Mouse (Mus musculus) heart, embryonic 15.5 days (tissue): ENCODE measurements around the gene Gapdh. TPM values are rescaled to one million over a fixed set of nuclear protein-coding genes. Genes with fewer than 3 reads are reported as not detected.
"Not testable (repeated sequence)": the region's sequence is repeated elsewhere in the genome, so short reads cannot be mapped to it uniquely, and the experiment has no call there.

Experiments
- ATAC-seq: fragments of 200-750 bp; cut with Nextera tagmentation; replicated peaks from 2 replicates; pipeline ENCODE4 v1.8.0; 2017; ENCODE audit warnings: low read depth, moderate TSS enrichment; ENCODE audit not compliant: insufficient number of reproducible peaks, insufficient read depth, low FRiP score
- H3K27ac ChIP-seq: fragments of 300-500 bp; sonication (generic); 2 replicates; pipeline ENCODE4 v1.5.1; 2015; ENCODE audit warnings: mild to moderate bottlenecking, inconsistent platforms
- H3K27me3 ChIP-seq: fragments of 300-500 bp; sonication (generic); 2 replicates; pipeline ENCODE4 v1.6.1; 2015; ENCODE audit warnings: inconsistent platforms
- H3K36me3 ChIP-seq: fragments of 300-500 bp; sonication (generic); 2 replicates; pipeline ENCODE4 v1.6.1; 2015; ENCODE audit warnings: mild to moderate bottlenecking, inconsistent platforms
- H3K4me1 ChIP-seq: fragments of 300-500 bp; sonication (generic); replicated peaks from 2 replicates; pipeline ENCODE4 v1.6.1; 2015; ENCODE audit warnings: inconsistent platforms
- H3K4me2 ChIP-seq: fragments of 300-500 bp; sonication (generic); 2 replicates; pipeline ENCODE4 v1.6.1; 2015; ENCODE audit warnings: inconsistent platforms, mild to moderate bottlenecking, moderate library complexity
- H3K4me3 ChIP-seq: fragments of 300-500 bp; sonication (generic); 2 replicates; pipeline ENCODE4 v1.5.1; 2015; ENCODE audit warnings: mild to moderate bottlenecking, inconsistent platforms
- H3K9ac ChIP-seq: fragments of 300-500 bp; sonication (generic); 2 replicates; pipeline ENCODE4 v1.6.1; 2015; ENCODE audit warnings: mild to moderate bottlenecking, inconsistent platforms
- H3K9me3 ChIP-seq: fragments of 300-500 bp; sonication (generic); replicated peaks from 2 replicates; pipeline ENCODE4 v1.6.1; 2016; ENCODE audit warnings: inconsistent platforms
- WGBS: fragments of 180-500 bp; shearing (Covaris S2); methylation state at CpG from one replicate; pipeline ENCODE4 v1.1.7; 2015; ENCODE audit warnings: mixed read lengths; 5-methylcytosine and 5-hydroxymethylcytosine counted together
- polyA plus RNA-seq: library from polyadenylated mRNA; unstranded; fragments of >200 nt; fragmentation: Nextera tagmentation; extraction: Ambion mirVana; gene quantifications from 2 replicates; pipeline ENCODE4 v1.2.1, GENCODE M21; 2015

The Gapdh gene
- polyA plus RNA-seq, 1 experiment from 2014 or later = 4,210 TPM

- WGBS = 16% methylated on average over 10 of the region's 10 CpGs
- H3K4me3 ChIP-seq = peak overlapping the region; percentile 94
- H3K27me3 ChIP-seq = no peaks in the 10 kb centered on the region
- ATAC-seq = peak; percentile 68
- H3K27ac ChIP-seq = peak overlapping the region; percentile 97
- H3K9me3 ChIP-seq = no peaks in the 10 kb centered on the region
- H3K4me1 ChIP-seq = peaks cover 36% of the 10 kb centered on the region
- H3K36me3 ChIP-seq = peaks cover 52% of the 10 kb centered on the region
- peak overlapping the region; percentile 69 for H3K9ac ChIP-seq
- peak overlapping the region; percentile 77 for H3K4me2 ChIP-seq
Measured at GRCm38 (mm10) chr6:125166861-125167650, 789 bp upstream of the Gapdh start.

- peak overlapping the region; percentile 77 for H3K4me2 ChIP-seq
- WGBS = under 1% methylated on average over 35 of the region's 36 CpGs
- no peaks in the 10 kb centered on the region for H3K9me3 ChIP-seq
- peak overlapping the region; percentile 97 for H3K27ac ChIP-seq
- no peaks in the 10 kb centered on the region for H3K27me3 ChIP-seq
- H3K9ac ChIP-seq = peak overlapping the region; percentile 94
- ATAC-seq = peak; percentile 86
- H3K4me3 ChIP-seq = peak overlapping the region; percentile 94
- peaks cover 50% of the 10 kb centered on the region for H3K4me1 ChIP-seq
- peaks cover 43% of the 10 kb centered on the region for H3K36me3 ChIP-seq
Measured at GRCm38 (mm10) chr6:125165328-125165891, 857 bp downstream of the Gapdh start.

DNA sequence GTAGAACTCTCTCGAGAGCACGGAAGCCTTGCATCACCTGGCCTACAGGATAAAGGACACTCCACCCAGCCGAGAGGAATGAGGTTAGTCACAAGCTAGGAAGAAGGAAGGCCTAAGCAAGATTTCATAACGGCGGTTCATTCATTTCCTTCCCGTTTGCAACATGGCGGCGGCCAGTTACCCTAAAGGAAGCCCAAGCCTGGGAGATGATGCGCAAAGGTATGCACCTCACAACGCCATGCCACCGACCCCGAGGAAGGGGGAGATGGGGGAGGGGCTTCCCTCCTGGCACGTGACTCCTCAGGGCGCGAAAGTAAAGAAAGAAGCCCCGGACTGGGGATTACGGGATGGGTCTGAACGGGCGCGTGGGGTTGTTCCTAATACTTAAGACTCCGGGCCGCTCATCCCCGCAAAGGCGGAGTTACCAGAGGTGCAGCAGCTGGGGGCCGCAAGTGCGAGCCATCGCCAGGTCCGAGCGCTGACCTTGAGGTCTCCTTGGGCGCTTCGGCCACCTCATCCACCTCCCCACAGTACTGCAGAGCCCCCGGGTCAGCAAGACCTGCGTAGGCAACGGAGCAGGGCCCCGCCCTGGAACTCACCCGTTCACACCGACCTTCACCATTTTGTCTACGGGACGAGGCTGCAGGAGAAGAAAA lies 1.5 kb downstream of the Gapdh start:
- H3K27me3 ChIP-seq = no peaks in the 10 kb centered on the region
- H3K27ac ChIP-seq = peak overlapping the region; percentile 97
- H3K4me1 ChIP-seq = peaks cover 56% of the 10 kb centered on the region
- peak overlapping the region; percentile 94 for H3K9ac ChIP-seq
- H3K4me2 ChIP-seq = peak overlapping the region; percentile 77
- H3K36me3 ChIP-seq = peaks cover 39% of the 10 kb centered on the region
- ATAC-seq = no peak
- peak overlapping the region; percentile 94 for H3K4me3 ChIP-seq
- WGBS = 0% methylated on average over 39 of the region's 39 CpGs
- H3K9me3 ChIP-seq = no peaks in the 10 kb centered on the region

DNA sequence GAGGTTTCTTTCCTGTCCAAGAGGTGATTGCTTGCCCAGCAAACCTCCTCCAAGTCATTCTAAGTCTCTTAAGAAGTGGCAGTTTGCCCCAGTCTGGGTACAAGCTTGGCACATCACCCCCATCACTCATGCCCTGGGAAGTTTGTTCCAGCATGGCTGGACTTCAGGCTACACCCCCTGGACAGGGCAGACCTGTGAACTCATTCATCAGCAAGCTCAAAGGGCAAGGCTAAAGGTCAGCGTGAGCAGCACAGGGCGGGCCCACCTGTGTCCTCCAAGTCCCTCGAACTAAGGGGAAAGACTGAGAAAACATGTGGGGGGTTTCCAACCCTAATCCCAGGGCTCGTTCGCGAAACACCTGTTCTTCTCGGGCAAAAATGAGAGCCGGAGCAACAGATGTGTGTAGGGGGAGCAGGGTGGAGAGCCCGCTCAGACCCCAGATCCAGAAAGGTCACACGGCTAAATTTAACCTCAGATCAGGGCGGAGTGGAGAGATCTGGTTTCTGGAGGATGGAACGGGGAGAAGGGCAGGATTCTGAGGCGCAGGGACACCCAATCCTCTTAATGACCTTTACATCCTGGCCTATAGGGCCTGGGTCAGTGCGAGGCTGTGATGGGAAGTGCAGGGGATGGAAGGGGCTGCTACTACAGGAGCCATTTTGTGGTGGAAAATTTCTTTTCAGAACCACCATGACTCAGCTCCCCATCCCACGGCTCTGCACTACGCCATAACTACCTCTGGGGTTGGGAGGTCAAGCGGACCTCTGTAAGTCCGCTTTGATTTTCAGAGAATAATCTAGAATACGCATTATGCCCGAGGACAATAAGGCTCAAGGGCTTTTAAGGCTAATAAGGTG lies 2.2 kb downstream of the Gapdh start:
- Histone ChIP-seq H3K4me3 (peak overlapping the region; percentile 94), H3K9me3 (no peaks in the 10 kb centered on the region), H3K27me3 (no peaks in the 10 kb centered on the region), H3K4me2 (peak overlapping the region; percentile 77), H3K9ac (peak overlapping the region; percentile 94), H3K4me1 (peaks cover 56% of the 10 kb centered on the region), H3K27ac (peak overlapping the region; percentile 97), H3K36me3 (peaks cover 37% of the 10 kb centered on the region)
- 4% methylated on average over 20 of the region's 20 CpGs for WGBS
- no peak for ATAC-seq

- not testable (repeated sequence) for H3K27me3 ChIP-seq, H3K9me3 ChIP-seq, ATAC-seq
- H3K27ac ChIP-seq = peak overlapping the region; percentile 85
- peak overlapping the region; percentile 77 for H3K4me2 ChIP-seq
- H3K9ac ChIP-seq = peak overlapping the region; percentile 50
- H3K36me3 ChIP-seq = peaks cover 29% of the 10 kb centered on the region
- H3K4me3 ChIP-seq = peak overlapping the region; percentile 94
- 48% methylated on average over 13 of the region's 16 CpGs for WGBS
- peaks cover 50% of the 10 kb centered on the region for H3K4me1 ChIP-seq
Measured at GRCm38 (mm10) chr6:125162615-125163305, 3.5 kb downstream of the Gapdh start.

DNA sequence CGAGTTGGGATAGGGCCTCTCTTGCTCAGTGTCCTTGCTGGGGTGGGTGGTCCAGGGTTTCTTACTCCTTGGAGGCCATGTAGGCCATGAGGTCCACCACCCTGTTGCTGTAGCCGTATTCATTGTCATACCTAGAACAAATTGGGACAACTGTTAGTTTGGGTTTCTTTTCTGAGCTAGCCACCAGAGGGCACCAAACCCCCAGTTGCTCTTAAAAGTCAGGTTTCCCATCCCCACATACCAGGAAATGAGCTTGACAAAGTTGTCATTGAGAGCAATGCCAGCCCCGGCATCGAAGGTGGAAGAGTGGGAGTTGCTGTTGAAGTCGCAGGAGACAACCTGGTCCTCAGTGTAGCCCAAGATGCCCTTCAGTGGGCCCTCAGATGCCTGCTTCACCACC lies 4.3 kb downstream of the Gapdh start:
- peaks cover 32% of the 10 kb centered on the region for H3K36me3 ChIP-seq
- H3K4me2 ChIP-seq = peak overlapping the region; percentile 77
- H3K4me1 ChIP-seq = peaks cover 42% of the 10 kb centered on the region
- H3K27me3 ChIP-seq, ATAC-seq, H3K9me3 ChIP-seq, H3K9ac ChIP-seq: not testable (repeated sequence)
- H3K27ac ChIP-seq = peak overlapping the region; percentile 85
- WGBS = 4% methylated on average over 4 of the region's 5 CpGs
- peak overlapping the region; percentile 94 for H3K4me3 ChIP-seq

DNA sequence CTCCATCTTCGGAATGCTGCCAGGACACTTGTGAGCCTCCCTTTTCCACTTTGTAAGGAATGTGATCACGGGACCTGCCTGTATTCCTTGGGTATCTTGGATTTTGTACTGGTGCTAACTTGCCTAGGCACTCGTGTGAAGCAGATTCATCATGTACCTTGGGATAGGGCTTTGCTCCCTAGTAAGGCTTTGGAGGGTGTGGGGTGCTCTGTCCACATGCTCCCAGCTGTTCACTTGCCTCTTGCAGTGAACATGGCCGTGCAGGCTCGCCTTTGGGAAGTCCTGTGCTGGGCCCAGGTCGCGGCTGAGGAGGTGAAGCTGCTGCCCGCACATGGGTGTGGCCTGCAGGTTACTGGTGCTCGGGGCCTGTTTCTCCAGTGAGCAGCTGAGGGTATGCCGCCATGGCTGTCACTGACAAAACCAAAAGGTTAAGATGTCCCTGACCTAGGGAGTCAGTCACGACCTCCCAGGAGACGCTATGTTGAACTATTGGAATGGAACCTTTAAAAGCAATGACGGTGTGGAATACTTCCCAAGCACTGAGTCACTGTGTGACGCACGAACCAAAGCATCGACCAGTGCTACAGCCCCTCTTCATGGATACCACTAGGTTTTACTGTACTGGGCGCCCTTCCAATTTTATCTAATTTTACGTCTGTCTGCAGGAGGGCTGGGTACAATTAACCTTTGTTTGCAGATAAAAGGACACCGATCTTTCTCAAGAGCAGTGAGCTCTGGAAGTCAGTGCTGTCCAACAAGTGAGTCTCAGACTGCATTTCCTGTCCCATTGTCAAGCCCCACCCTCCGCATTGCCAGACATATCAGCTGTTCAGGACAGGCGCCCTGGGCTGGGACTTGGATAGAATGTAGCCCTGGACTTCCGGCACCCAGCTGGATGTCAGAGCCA lies 5.2 kb downstream of the Gapdh start:
- H3K27ac ChIP-seq = peak overlapping the region; percentile 85
- H3K9ac ChIP-seq = peak overlapping the region; percentile 19
- no peak; the same call in 1 of the 2 replicates for ATAC-seq
- peak overlapping the region; percentile 77 for H3K4me2 ChIP-seq
- H3K27me3 ChIP-seq = no peaks in the 10 kb centered on the region
- H3K36me3 ChIP-seq = peaks cover 32% of the 10 kb centered on the region
- 14% methylated on average over 22 of the region's 22 CpGs for WGBS
- H3K4me1 ChIP-seq = peaks cover 39% of the 10 kb centered on the region
- no peaks in the 10 kb centered on the region for H3K9me3 ChIP-seq
- H3K4me3 ChIP-seq = peak overlapping the region; percentile 94

DNA sequence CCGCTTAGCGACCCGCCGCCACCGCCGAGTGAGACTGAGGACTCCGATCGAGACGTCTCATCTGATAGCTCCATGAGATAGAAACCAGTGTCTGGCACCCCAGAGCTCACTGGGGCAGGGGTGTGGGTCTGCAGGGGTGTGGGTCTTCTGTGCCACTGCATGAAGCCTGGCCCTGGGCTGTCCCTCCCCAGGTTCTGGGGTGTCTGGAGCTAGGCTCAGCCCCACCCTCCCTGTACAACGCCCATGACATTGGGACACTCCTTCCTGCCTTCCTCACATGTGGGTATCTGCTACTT lies 5.8 kb downstream of the Gapdh start:
- 35% methylated on average over 10 of the region's 10 CpGs for WGBS
- H3K36me3 ChIP-seq = peaks cover 32% of the 10 kb centered on the region
- peaks cover 39% of the 10 kb centered on the region for H3K4me1 ChIP-seq
- H3K9me3 ChIP-seq = no peaks in the 10 kb centered on the region
- ATAC-seq = no peak
- H3K4me3 ChIP-seq = no peak overlapping the region
- no peak overlapping the region for H3K9ac ChIP-seq
- H3K4me2 ChIP-seq = no peak overlapping the region
- H3K27me3 ChIP-seq = no peaks in the 10 kb centered on the region
- peak overlapping the region; percentile 85 for H3K27ac ChIP-seq

- Histone ChIP-seq H3K4me2 (no peak overlapping the region), H3K4me3 (no peak overlapping the region), H3K27ac (peak overlapping the region; percentile 85), H3K9ac (no peak overlapping the region), H3K36me3 (peaks cover 32% of the 10 kb centered on the region), H3K4me1 (peaks cover 39% of the 10 kb centered on the region), H3K9me3 (no peaks in the 10 kb centered on the region), H3K27me3 (no peaks in the 10 kb centered on the region)
- WGBS = 75% methylated on average over 7 of the region's 7 CpGs
- ATAC-seq = no peak
Measured at GRCm38 (mm10) chr6:125159773-125160557, 6.3 kb downstream of the Gapdh start.
